Comparison of ENCODE assay signal across 22 mouse cellular contexts in the genomic region with DNA sequence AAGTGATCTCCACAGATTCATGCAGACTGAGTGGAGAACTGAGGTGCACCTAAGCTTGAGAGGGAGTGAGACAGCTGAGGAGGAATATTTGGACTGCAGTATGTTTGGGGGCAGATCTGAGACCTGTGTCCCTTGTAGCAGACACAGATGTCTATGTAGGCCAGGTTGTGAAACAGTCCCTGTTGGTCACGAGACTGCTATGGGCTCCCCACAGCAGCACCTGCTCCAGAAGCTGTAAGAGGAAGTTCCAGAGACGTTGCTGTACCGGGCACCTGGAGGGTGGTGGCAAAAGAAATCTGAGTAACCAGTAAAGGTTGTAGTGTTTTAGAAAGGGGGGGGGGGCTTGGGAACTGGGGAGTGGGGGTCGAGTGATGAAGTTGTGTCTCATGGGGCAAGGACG. TPM values are rescaled to one million over a fixed set of nuclear protein-coding genes. Genes with fewer than 3 reads are reported as not detected.
DNase-seq lines count a peak whose midpoint lies in the region; ATAC-seq and TF ChIP-seq lines count a peak whose summit lies in the region.
"Had no signal": no experiment of that assay in that cellular context is flagged by ENCODE, and none has a peak within 500 bp of the region (broad histone marks: within the 10 kb centered on the region; RNA-seq: fewer than 3 reads in every experiment).

No protein-coding gene starts in this region.

- 19% methylated on average over 5 of the region's 5 CpGs for WGBS in thymus, adult 2 months
- WGBS in limb, embryonic 10.5 days: 71% methylated on average over 5 of the region's 5 CpGs
- WGBS in heart, embryonic 10.5 days: 64% methylated on average over 5 of the region's 5 CpGs

- H3K27ac ChIP-seq in thymus, adult 2 months (ENCODE audit: control insufficient read depth, insufficient read depth, low read length): peak overlapping the region; percentile 49
- H3K27ac ChIP-seq in limb, embryonic 10.5 days: no peak overlapping the region
- H3K27ac ChIP-seq in heart, embryonic 10.5 days: no peak overlapping the region
- H3K27ac ChIP-seq: embryonic facial prominence, embryonic 12.5 days; hindbrain, embryonic 13.5 days; kidney, postnatal 0 days; limb, embryonic 12.5 days; liver, embryonic 12.5 days; neural tube, embryonic 15.5 days had no signal

- H3K9me3 ChIP-seq in limb, embryonic 10.5 days (replicated peaks): no peaks in the 10 kb centered on the region
- no peaks in the 10 kb centered on the region for H3K9me3 ChIP-seq in heart, embryonic 10.5 days
- H3K9me3 ChIP-seq: embryonic facial prominence, embryonic 12.5 days; hindbrain, embryonic 13.5 days; limb, embryonic 12.5 days; liver, embryonic 12.5 days; neural tube, embryonic 15.5 days had no signal

- DNase-seq in spleen, postnatal 36 days (ENCODE audit: low spot score in 2 of 2): peak; percentile 54 to 60
- DNase-seq in spleen, adult 18-20 months: no peak
- no peak for DNase-seq in thymus, adult 2 months
- no peak for DNase-seq in limb, embryonic 10.5 days (ENCODE audit: low spot score)
- no peak for DNase-seq in right cerebral cortex, postnatal 25 days
- DNase-seq in heart, embryonic 10.5 days (ENCODE audit: low spot score): no peak
- DNase-seq in retina, embryonic 14.5 days (ENCODE audit: low spot score): no peak
- DNase-seq: adrenal gland, postnatal 36 days; cerebellum, adult 11 months; forebrain, postnatal 0 days; gastrocnemius, postnatal 14 days; heart, adult 18-20 months; kidney, adult 2 months; lung, adult 2 months had no signal

- ATAC-seq in hematopoietic stem cell, adult 5-6 weeks (replicated peaks in 1 of 2; ENCODE audit: insufficient read depth in 1 of 2, low FRiP score in 2 of 2, low TSS enrichment in 1 of 2, low read depth in 1 of 2, poor library complexity in 2 of 2, severe bottlenecking in 2 of 2): peak; percentile 46 to 67
- ATAC-seq: forebrain, postnatal 0 days; liver, embryonic 12.5 days had no signal

- peaks cover 32% of the 10 kb centered on the region for H3K4me1 ChIP-seq in thymus, adult 2 months (replicated peaks; ENCODE audit: control insufficient read depth, insufficient read depth, low read length)
- peaks cover 5% of the 10 kb centered on the region; the same call in 1 of the 2 replicates for H3K4me1 ChIP-seq in limb, embryonic 10.5 days
- peaks cover 13% of the 10 kb centered on the region for H3K4me1 ChIP-seq in heart, embryonic 10.5 days
- H3K4me1 ChIP-seq: embryonic facial prominence, embryonic 12.5 days had no signal

- TF ChIP-seq POLR2A in thymus, adult 2 months (IDR thresholded peaks at IDR 0.05; ENCODE audit: control insufficient read depth, extremely low read depth, insufficient read depth, low read length, poor library complexity): no peak

- H3K27me3 ChIP-seq in thymus, adult 2 months (ENCODE audit: control insufficient read depth, insufficient read depth, low read length): no peaks in the 10 kb centered on the region
- H3K27me3 ChIP-seq in limb, embryonic 10.5 days (ENCODE audit: low read depth, poor library complexity, severe bottlenecking): peaks cover 12% of the 10 kb centered on the region; the same call in 1 of the 2 replicates
- peaks cover 25% of the 10 kb centered on the region for H3K27me3 ChIP-seq in heart, embryonic 10.5 days (ENCODE audit: insufficient read depth, poor library complexity, severe bottlenecking)
- H3K27me3 ChIP-seq: embryonic facial prominence, embryonic 12.5 days; neural tube, embryonic 15.5 days had no signal

- H3K4me3 ChIP-seq in thymus, adult 2 months (ENCODE audit: control insufficient read depth, insufficient read depth, low read length): no peak overlapping the region
- no peak overlapping the region for H3K4me3 ChIP-seq in limb, embryonic 10.5 days
- no peak overlapping the region for H3K4me3 ChIP-seq in heart, embryonic 10.5 days
- H3K4me3 ChIP-seq: embryonic facial prominence, embryonic 12.5 days; hindbrain, embryonic 13.5 days; limb, embryonic 12.5 days; liver, embryonic 12.5 days; neural tube, embryonic 15.5 days had no signal

- no peaks in the 10 kb centered on the region for H3K36me3 ChIP-seq in thymus, adult 2 months (ENCODE audit: control insufficient read depth, insufficient read depth, low read length)
- no peaks in the 10 kb centered on the region for H3K36me3 ChIP-seq in limb, embryonic 10.5 days
- H3K36me3 ChIP-seq in heart, embryonic 10.5 days: no peaks in the 10 kb centered on the region
- H3K36me3 ChIP-seq: embryonic facial prominence, embryonic 12.5 days; hindbrain, embryonic 13.5 days; limb, embryonic 12.5 days; liver, embryonic 12.5 days; neural tube, embryonic 15.5 days had no signal

- no peak for TF ChIP-seq CTCF in thymus, adult 2 months (IDR thresholded peaks at IDR 0.05; ENCODE audit: borderline replicate concordance, control insufficient read depth, extremely low read depth, insufficient read depth, low read length, poor library complexity)

RNA-seq across cellular contexts. Expression of a gene that starts 7.0 kb away (rescaled TPM):
- 6.9 and 8.9 TPM in 2 replicates for total RNA-seq in hematopoietic stem cell, adult 5-6 weeks (2017)
- polyA plus RNA-seq in thymus, adult 2 months (2012; rRNA removed): 21.2 and 22.6 TPM in 2 replicates
- 0.41 and 1.8 TPM in 2 replicates for polyA plus RNA-seq in limb, embryonic 10.5 days (2016; fragmentation: Nextera tagmentation; extraction: Ambion mirVana)
- polyA plus RNA-seq in heart, embryonic 10.5 days (2016; fragmentation: Nextera tagmentation; extraction: Ambion mirVana): 0.59 and 0.60 TPM in 2 replicates
- total RNA-seq: heart, postnatal 25 days had no signal

RNA-seq across cellular contexts. Expression of a gene that starts 50.8 kb away (rescaled TPM):
- total RNA-seq in hematopoietic stem cell, adult 5-6 weeks (2017): not detected in 2 replicates
- 0.19 and 0.40 TPM in 2 replicates for polyA plus RNA-seq in thymus, adult 2 months (2012; rRNA removed)
- polyA plus RNA-seq in limb, embryonic 10.5 days (2016; fragmentation: Nextera tagmentation; extraction: Ambion mirVana): 0.11 and 0.28 TPM in 2 replicates
- polyA plus RNA-seq in heart, embryonic 10.5 days (2016; fragmentation: Nextera tagmentation; extraction: Ambion mirVana): 0.12 and 0.26 TPM in 2 replicates
- total RNA-seq: adrenal gland, postnatal 36 days; gastrocnemius, postnatal 14 days; heart, adult 18-20 months; heart, postnatal 25 days had no signal
- polyA plus RNA-seq: kidney, adult 2 months; lung, adult 2 months had no signal

Comparison
In these comparisons a context has a peak if more than half of its experiments do, and no peak if none do; other contexts are left out.
1. DNase-seq: peak in spleen, postnatal 36 days (2 of 2); none in spleen, adult 18-20 months (0 of 2), thymus, adult 2 months (single experiment), limb, embryonic 10.5 days (single experiment), right cerebral cortex, postnatal 25 days (single experiment), heart, embryonic 10.5 days (single experiment) and retina, embryonic 14.5 days (single experiment).